Mouse (Mus musculus) gastrocnemius, adult 8-10 months (tissue): ENCODE measurements around the gene Apoa2. TPM values are rescaled to one million over a fixed set of nuclear protein-coding genes. Genes with fewer than 3 reads are reported as not detected.

Experiments used
- DNase-seq, 2 experiments: peaks; one replicate each; pipeline ENCODE4 v3.0.0; 2022; ENCODE audit warnings: low spot score in 2 of 2
- total RNA-seq, 4 experiments: library from RNA; stranded (reverse); gene quantifications; 2 replicates each; pipeline ENCODE4 v1.2.4; 2022

The Apoa2 gene
- total RNA-seq, result 1 to 10 TPM in 2 of 4 experiments, not detected in 2; 1.5 to 6.1 TPM

GRCm38 (mm10) chr1:171224857-171225256 lies at the start of gene Apoa2:
Gene Apoa2 (plus strand): TSS chr1:171225054.
- DNase-seq, result no peak

DNA sequence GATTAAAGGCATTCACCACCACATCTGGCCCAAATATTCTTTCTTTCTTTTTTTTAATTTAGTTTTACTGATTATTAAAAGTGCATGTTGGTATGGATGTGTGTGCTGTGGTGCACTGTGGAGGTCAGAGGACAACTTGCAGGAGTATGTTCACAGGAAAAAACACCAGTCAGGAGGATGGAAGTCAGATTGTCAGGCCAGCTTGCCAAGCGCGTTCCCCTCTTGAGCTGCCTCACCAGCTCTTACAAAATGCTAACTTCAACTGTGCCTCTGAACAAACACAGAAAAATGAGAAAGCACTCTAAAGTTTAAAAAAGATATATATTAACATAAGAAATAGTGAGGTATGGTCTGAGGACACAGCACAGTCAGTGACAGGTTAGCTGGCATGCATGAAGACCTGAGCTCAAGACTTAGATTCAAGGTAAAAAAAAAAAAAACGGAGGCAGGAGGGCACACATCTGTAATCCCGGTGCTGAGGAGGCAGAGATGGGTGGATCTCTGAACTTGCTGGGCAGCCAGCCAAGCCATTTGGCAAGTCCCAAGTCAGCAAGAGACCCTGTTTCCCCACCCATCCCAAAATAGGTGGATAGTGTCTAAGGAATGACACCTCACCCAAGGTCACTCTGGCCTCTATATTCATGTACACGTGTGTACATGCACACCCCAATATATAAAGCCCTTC lies 45.2 kb upstream of the Apoa2 start:
- no peak for DNase-seq

- DNase-seq, result no peak
Observed at GRCm38 (mm10) chr1:171183025-171183424, 41.8 kb upstream of the Apoa2 start.

GRCm38 (mm10) chr1:171183620-171184019 lies 41.2 kb upstream of the Apoa2 start:
- peak; percentile 33 to 49 for DNase-seq

GRCm38 (mm10) chr1:171184314-171184713 lies 40.5 kb upstream of the Apoa2 start:
- peak in 1 of 2 experiments; percentile 34 for DNase-seq

DNA sequence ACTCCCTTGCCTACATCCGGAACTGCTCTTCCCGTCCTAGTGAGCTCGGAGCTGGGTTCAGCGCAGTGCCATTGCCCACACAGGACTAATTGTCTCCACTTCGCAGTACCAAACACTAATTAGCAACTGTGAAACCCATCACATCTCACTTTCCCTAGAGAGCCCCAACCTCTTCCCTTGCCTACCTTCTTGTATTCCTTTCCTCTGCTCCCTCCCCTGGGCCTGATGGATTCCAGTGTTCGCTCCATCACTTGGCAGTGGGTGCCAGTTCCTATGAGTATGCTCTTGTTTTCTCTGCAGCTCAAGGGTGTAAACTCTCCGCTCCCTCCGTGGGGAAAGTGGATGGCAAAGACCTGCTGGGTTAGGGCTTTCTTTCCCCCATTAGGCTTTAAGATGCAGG lies 39.2 kb upstream of the Apoa2 start:
- DNase-seq, result no peak

GRCm38 (mm10) chr1:171187851-171188700 lies 36.8 kb upstream of the Apoa2 start:
- DNase-seq, result no peak

DNA sequence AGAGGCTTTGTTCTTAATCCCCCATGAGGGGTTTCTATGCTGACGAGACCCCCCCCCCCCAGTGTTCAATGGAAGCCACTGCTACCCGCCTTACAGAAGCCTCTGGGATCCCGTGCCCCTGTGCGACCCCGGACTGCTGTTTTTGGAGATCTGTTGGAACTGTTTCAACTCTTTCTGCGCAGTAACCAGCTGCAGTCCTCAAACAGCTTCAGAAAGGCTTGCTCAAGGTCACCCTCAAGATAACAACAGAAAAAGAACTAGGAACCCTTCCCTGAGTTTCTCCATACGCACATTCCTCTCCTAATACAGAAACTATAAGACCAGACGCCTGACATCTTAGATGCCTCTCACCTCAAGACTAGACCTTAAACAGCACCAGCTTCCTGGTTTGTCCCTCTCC lies 35.8 kb upstream of the Apoa2 start:
- no peak for DNase-seq

GRCm38 (mm10) chr1:171189476-171190114 lies 35.3 kb upstream of the Apoa2 start:
- no peak for DNase-seq

DNA sequence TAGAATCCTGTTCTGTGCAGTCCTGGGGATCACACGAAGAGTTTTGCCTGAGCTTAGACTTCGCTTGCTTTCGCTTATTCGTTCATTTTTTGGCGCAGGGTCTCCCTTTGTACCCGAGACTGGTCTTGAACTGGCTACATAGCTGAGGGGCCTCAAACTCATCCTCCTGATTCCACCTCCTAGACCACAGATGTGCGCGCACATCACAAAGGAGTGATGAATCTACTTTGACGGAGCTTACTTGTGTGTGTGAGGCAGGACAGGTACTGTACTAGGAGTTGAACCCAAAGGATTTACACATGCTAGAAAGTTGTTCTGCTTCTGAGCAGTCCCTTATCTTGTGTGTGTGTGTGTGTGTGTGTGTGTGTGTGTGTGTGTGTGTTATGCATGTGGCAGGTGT lies 34.0 kb upstream of the Apoa2 start:
- no peak for DNase-seq

DNA sequence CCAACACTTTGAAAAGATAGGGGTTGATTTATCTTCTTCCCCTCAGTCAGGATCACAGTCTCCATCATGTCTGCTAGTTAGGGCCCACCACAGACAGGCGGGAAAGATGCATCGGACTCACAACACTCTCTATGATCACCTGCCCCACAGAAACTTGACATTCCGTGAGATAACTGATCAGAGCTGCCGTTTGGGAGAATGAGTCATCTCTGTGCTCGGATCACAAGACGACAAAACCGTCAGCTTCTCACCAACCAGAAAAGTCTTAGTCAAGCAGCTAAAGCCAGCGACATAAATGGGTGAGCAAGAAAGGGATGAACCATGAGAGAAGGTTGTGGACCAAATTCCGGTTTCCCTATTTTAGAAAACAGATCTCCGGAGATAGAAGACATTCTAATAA lies 32.6 kb upstream of the Apoa2 start:
- DNase-seq, result no peak

- no peak for DNase-seq
Observed at GRCm38 (mm10) chr1:171193093-171193840, 31.6 kb upstream of the Apoa2 start.

GRCm38 (mm10) chr1:171193911-171194830 lies 30.7 kb upstream of the Apoa2 start:
- no peak for DNase-seq

DNA sequence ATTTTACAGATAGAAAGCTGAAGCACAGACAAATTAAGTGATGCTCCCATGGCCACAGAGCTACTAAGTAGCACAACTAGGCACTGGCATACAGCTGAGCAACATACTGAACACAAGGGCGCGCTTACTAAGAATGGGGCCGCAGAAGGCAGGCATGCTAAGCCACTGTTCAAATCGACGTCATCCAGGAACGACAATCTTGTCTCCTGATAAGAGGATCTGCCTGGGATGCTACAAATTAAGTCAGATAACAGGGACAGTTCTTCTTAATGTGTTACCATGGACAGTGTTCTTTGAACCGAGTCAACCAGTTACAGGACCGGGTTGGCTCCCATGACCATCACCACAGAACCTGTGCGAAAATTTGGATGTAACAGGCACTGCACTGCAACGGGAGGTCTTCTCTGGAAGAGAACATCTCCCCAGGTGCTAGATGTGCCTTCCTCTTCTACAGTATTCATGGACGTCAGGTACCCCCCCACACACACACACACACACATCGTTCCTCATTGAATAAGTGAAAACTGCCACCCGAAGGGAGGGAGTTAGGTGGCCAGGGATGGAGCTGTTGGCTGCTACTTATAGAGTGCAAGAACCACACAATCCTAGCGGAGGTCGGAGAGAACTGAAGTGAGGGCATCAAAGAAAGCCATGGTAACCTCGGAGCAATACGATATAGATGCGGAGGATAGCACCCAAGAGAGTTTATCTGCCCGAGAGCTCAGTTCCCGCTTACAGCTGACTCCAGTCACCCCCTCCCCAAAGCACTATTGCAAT lies 29.6 kb upstream of the Apoa2 start:
- DNase-seq, result no peak

DNA sequence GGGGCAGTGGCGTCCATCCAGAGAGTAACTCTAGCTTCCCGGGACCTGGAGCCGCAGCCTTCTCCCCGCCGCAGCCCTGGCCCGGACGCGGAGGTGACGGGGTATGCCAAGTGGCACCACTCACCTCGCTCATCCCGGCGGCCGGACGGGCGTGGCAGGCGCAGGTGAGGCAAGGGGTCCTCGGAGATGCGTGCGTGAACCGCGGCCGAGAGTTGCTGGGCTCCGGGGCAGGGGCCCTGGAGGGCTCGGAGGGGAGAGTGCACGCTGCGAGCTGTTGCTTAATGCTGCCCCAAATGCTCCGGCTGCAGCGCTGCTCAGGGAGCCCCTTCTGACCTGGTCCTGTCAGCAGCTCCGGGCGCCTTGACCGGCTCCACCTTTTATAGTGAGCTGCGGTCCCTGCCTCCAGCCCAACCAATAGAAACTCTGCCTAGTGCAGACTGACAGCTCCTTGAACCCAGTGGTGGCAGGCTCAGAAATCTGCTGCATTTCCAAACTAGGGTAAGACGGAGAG lies 28.9 kb upstream of the Apoa2 start, which contains the start of gene Pcp4l1:
Gene Pcp4l1 (minus strand): TSS at position 382 of the 511 bp plus-strand sequence.
- DNase-seq, result peak; percentile 50 to 54

- no peak for DNase-seq
Observed at GRCm38 (mm10) chr1:171199532-171199931, 25.3 kb upstream of the Apoa2 start.

DNA sequence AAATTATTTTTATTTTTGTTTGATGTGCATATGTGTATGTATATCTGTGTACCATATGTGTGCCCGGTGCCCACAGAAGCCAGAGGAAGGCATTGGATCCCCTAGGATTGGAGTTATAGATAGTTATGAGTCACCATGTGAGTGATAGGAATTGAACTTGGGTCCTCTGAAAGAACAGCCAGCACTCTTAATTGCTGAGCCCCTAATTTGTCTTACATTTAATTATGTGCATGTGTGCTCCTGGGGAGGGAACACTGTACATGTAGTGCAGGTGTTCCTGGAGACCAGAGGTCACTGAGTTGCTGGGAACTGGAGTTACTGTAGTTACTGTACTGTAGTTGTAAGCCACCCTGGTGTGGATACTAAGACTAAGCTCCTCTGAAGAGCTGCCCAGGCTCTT lies 24.1 kb upstream of the Apoa2 start:
- DNase-seq, result no peak

- no peak for DNase-seq
Observed at GRCm38 (mm10) chr1:171203471-171204248, 21.2 kb upstream of the Apoa2 start.
